Mouse (Mus musculus) liver, postnatal 0 days (tissue): Measurements from ENCODE around the gene Cltc. TPM values are rescaled to one million over a fixed set of nuclear protein-coding genes. Genes with fewer than 3 reads are reported as not detected.
A peak's percentile ranks its signal among the peaks of the same experiment; 100 is the strongest.
"Not testable (repeated sequence)": the region's sequence is repeated elsewhere in the genome, so short reads cannot be mapped to it uniquely, and the experiment has no call there.

Experiments
- ATAC-seq: fragments of 200-750 bp; cut with Nextera tagmentation; 2 replicates; pipeline ENCODE4 v1.8.0; 2017; ENCODE audit warnings: mild to moderate bottlenecking, moderate library complexity
- DNase-seq: peaks from one replicate; pipeline ENCODE4 v3.0.0-alpha.2; 2016
- H3K27ac ChIP-seq: fragments of 300-500 bp; sonication (generic); 2 replicates; pipeline ENCODE4 v1.5.1; 2014; ENCODE audit warnings: antibody characterized with exemption, moderate library complexity, mild to moderate bottlenecking, low read depth
- H3K27me3 ChIP-seq: fragments of 300-500 bp; sonication (generic); 2 replicates; pipeline ENCODE4 v1.6.1; 2014; ENCODE audit warnings: low read length, control low read depth, mixed read lengths; ENCODE audit not compliant: insufficient read depth
- H3K36me3 ChIP-seq: fragments of 300-500 bp; sonication (generic); replicated peaks from 2 replicates; pipeline ENCODE4 v1.6.1; 2014; ENCODE audit warnings: mild to moderate bottlenecking, control low read depth, low read length, moderate library complexity, mixed read lengths; ENCODE audit not compliant: insufficient read depth
- H3K4me1 ChIP-seq: fragments of 300-500 bp; sonication (generic); 2 replicates; pipeline ENCODE4 v1.6.1; 2014; ENCODE audit warnings: antibody characterized with exemption, mild to moderate bottlenecking, control low read depth; ENCODE audit not compliant: insufficient read depth
- H3K4me2 ChIP-seq: fragments of 300-500 bp; sonication (generic); 2 replicates; pipeline ENCODE4 v1.6.1; 2014; ENCODE audit warnings: low read depth, mild to moderate bottlenecking, low read length, moderate library complexity, mixed read lengths
- H3K4me3 ChIP-seq: fragments of 300-500 bp; sonication (generic); 2 replicates; pipeline ENCODE4 v1.5.1; 2014; ENCODE audit warnings: low read depth, low read length
- H3K9ac ChIP-seq: fragments of 300-500 bp; sonication (generic); replicated peaks from 2 replicates; pipeline ENCODE4 v1.6.1; 2014; ENCODE audit warnings: mild to moderate bottlenecking, moderate library complexity
- H3K9me3 ChIP-seq: fragments of 300-500 bp; sonication (generic); 2 replicates; pipeline ENCODE4 v1.6.1; 2016; ENCODE audit warnings: mild to moderate bottlenecking, control low read depth, low read length, mixed read lengths
- CTCF ChIP-seq: sonication (generic); IDR thresholded peaks from 2 replicates; pipeline ENCODE4 v1.5.1; 2016; ENCODE audit warnings: antibody characterized with exemption, low read depth
- EP300 ChIP-seq: IDR thresholded peaks from 2 replicates; pipeline ENCODE4 v1.6.1; 2016; ENCODE audit warnings: antibody characterized with exemption, low read depth, mild to moderate bottlenecking
- WGBS: fragments of 180-500 bp; shearing (Covaris S2); extraction: QIAGEN DNeasy Blood & Tissue Kit; methylation state at CpG from one replicate; pipeline ENCODE4 v1.1.7; 2014; ENCODE audit not compliant: insufficient replicate concordance; 5-methylcytosine and 5-hydroxymethylcytosine counted together
- polyA plus RNA-seq: library from polyadenylated mRNA; unstranded; fragments of >200 nt; fragmentation: Nextera tagmentation; extraction: Ambion mirVana; gene quantifications from 2 replicates; pipeline ENCODE4 v1.2.1, GENCODE M21; 2015

Cltc gene
- polyA plus RNA-seq, 1 experiment from 2014 or later = 42.4 TPM

GRCm38 (mm10) chr11:86764501-86764900 is 7.1 kb upstream of the Cltc start:
- DNase-seq (no peak), ATAC-seq (no peak)
- Histone ChIP-seq H3K27ac (no peak overlapping the region), H3K27me3 (no peaks in the 10 kb centered on the region), H3K36me3 (peaks cover 6% of the 10 kb centered on the region; the same call in 1 of the 2 replicates), H3K9ac (no peak overlapping the region), H3K4me1 (peaks cover 7% of the 10 kb centered on the region), H3K4me3 (no peak overlapping the region), H3K4me2 (no peak overlapping the region), H3K9me3 (no peaks in the 10 kb centered on the region)
- TF ChIP-seq EP300 (no peak), CTCF (no peak)
- WGBS = 78% methylated on average over 2 of the region's 2 CpGs

- H3K27ac ChIP-seq, H3K27me3 ChIP-seq, H3K4me2 ChIP-seq, H3K9me3 ChIP-seq, H3K9ac ChIP-seq, H3K4me3 ChIP-seq, DNase-seq, H3K36me3 ChIP-seq: not testable (repeated sequence)
- 0 out of 2 replicates have a peak, but pooled peaks have one; percentile 15 for ATAC-seq
- WGBS = 90% methylated on average over 11 of the region's 11 CpGs
- H3K4me1 ChIP-seq = peaks cover 19% of the 10 kb centered on the region
Measured at GRCm38 (mm10) chr11:86763127-86763526, 5.8 kb upstream of the Cltc start.

- Histone ChIP-seq H3K27me3 (no peaks in the 10 kb centered on the region), H3K4me1 (peaks cover 21% of the 10 kb centered on the region), H3K4me2 (no peak overlapping the region), H3K27ac (no peak overlapping the region), H3K9ac (no peak overlapping the region), H3K9me3 (no peaks in the 10 kb centered on the region), H3K4me3 (no peak overlapping the region), H3K36me3 (no peaks in the 10 kb centered on the region)
- ATAC-seq = no peak
- TF ChIP-seq CTCF = no peak
- no peak for TF ChIP-seq EP300
- DNase-seq = no peak
Measured at GRCm38 (mm10) chr11:86760357-86760756, 3.0 kb upstream of the Cltc start.

- WGBS = 83% methylated on average over 2 of the region's 2 CpGs
- H3K36me3 ChIP-seq = no peaks in the 10 kb centered on the region
- H3K4me3 ChIP-seq = no peak overlapping the region
- peak overlapping the region; percentile 100; the same call in 1 of the 2 replicates for H3K27ac ChIP-seq
- H3K4me1 ChIP-seq = peaks cover 23% of the 10 kb centered on the region
- ATAC-seq (no peak), DNase-seq (no peak)
- no peaks in the 10 kb centered on the region for H3K9me3 ChIP-seq
- H3K27me3 ChIP-seq = no peaks in the 10 kb centered on the region
- H3K4me2 ChIP-seq = no peak overlapping the region
- TF ChIP-seq CTCF = no peak
- no peak for TF ChIP-seq EP300
- no peak overlapping the region for H3K9ac ChIP-seq
Measured at GRCm38 (mm10) chr11:86759886-86760285, 2.5 kb upstream of the Cltc start.

GRCm38 (mm10) chr11:86759226-86759625 is 1.9 kb upstream of the Cltc start:
- H3K4me3 ChIP-seq = no peak overlapping the region
- peak overlapping the region; percentile 100 for H3K27ac ChIP-seq
- H3K9me3 ChIP-seq = no peaks in the 10 kb centered on the region
- no peak for TF ChIP-seq EP300
- no peak for TF ChIP-seq CTCF
- peak overlapping the region; percentile 98; the same call in 1 of the 2 replicates for H3K9ac ChIP-seq
- peaks cover 28% of the 10 kb centered on the region for H3K4me1 ChIP-seq
- ATAC-seq (no peak), DNase-seq (no peak)
- 0 out of 2 replicates have a peak, but pooled peaks cover under 1% of the 10 kb centered on the region for H3K36me3 ChIP-seq
- peak overlapping the region; percentile 86 for H3K4me2 ChIP-seq
- WGBS = 60% methylated on average over 1 of the region's 1 CpGs
- no peaks in the 10 kb centered on the region for H3K27me3 ChIP-seq

GRCm38 (mm10) chr11:86758559-86758958 is 1.2 kb upstream of the Cltc start:
- Histone ChIP-seq H3K36me3 (0 out of 2 replicates have a peak, but pooled peaks cover 2% of the 10 kb centered on the region), H3K4me1 (peaks cover 33% of the 10 kb centered on the region), H3K27ac (peak overlapping the region; percentile 100), H3K4me3 (peak overlapping the region; percentile 97), H3K9me3 (no peaks in the 10 kb centered on the region), H3K4me2 (peak overlapping the region; percentile 86), H3K9ac (peak overlapping the region; percentile 98), H3K27me3 (no peaks in the 10 kb centered on the region)
- DNase-seq (no peak), ATAC-seq (no peak)
- TF ChIP-seq EP300 (no peak; the same call in 1 of the 2 replicates), CTCF (no peak)
- 15% methylated on average over 6 of the region's 6 CpGs for WGBS

GRCm38 (mm10) chr11:86757142-86757479 is 254 bp downstream of the Cltc start:
- Histone ChIP-seq H3K4me3 (peak overlapping the region; percentile 97), H3K4me1 (peaks cover 42% of the 10 kb centered on the region), H3K36me3 (0 out of 2 replicates have a peak, but pooled peaks cover 2% of the 10 kb centered on the region), H3K9me3 (no peaks in the 10 kb centered on the region), H3K4me2 (peak overlapping the region; percentile 86), H3K27me3 (no peaks in the 10 kb centered on the region), H3K9ac (peak overlapping the region; percentile 98), H3K27ac (peak overlapping the region; percentile 100)
- TF ChIP-seq EP300 = no peak
- no peak for TF ChIP-seq CTCF
- ATAC-seq = peak; percentile 36
- no peak for DNase-seq
- 2% methylated on average over 18 of the region's 18 CpGs for WGBS
